Mouse (Mus musculus) erythroid progenitor cell, adult 5-6 weeks (primary cell): ENCODE results near the gene Klhl6. TPM values are rescaled to one million over a fixed set of nuclear protein-coding genes. Genes with fewer than 3 reads are reported as not detected.

Experiments
- ATAC-seq: replicated peaks from 2 replicates; pipeline ENCODE4 v1.8.0; 2016; ENCODE audit warnings: moderate number of reproducible peaks, mild to moderate bottlenecking, moderate TSS enrichment, inconsistent platforms; ENCODE audit not compliant: poor library complexity, low FRiP score, severe bottlenecking
- total RNA-seq, 2 experiments: library from RNA; stranded (forward) in 1 of 2; stranded (reverse) in 1 of 2; fragments of 150-400 nt in 1 of 2; fragments of 186-747, 209-891 nt in 1 of 2; gene quantifications; 2 replicates each; pipeline versions ENCODE4 v1.2.3 to v1.2.4; 2015 to 2017; ENCODE audit warnings: low replicate concordance in 2 of 2

Gene Klhl6
- total RNA-seq, 2 experiments from 2014 or later, result 11.1 to 18.4 TPM

DNA sequence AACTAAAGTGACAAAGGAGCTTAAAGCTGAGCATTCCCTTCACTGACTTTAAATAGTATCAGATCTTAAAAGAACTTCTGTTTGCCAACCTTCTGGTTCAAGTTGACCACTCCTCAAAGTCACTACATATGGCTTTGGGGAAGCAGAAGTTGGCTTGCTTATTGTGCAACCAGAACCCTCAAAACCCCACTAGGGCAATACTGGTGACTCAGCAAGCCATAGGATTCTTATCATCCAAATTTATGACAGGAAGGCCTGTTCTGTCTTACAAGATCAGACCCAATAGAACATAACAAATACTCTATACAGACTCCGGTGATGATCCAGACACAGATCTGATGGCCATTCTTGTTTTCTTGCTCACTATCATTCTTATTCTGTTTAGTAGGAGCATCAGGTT lies 9.4 kb downstream of the Klhl6 start:
- no peak for ATAC-seq

DNA sequence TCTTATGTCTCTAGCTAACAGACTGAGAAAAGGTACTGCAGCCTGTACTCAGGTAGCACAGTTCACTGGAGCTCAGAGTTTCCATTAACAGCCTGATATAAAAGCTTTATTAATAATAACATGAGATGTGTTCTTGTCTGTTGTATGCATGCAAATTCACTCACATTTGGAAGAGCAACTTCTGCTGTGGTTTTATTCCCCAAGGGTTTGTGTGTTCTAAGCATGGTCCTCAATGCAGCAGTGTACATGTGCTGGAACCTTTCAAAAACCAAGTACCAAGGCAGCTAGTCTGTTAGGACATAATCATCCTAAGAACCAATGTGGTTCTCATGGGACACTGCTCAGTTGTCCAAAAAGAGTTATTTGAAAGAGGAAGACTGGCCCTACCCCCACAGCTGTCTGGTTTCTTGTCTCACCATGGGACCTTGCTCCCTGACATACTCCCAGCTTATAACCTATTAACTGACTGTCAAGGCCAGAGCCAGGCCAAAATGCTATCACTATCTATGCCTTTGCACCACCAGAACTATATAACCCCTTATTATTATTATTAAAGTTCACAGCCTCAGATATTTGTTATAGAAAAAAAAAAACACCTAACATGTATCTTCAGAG lies 10.0 kb downstream of the Klhl6 start:
- no peak for ATAC-seq

DNA sequence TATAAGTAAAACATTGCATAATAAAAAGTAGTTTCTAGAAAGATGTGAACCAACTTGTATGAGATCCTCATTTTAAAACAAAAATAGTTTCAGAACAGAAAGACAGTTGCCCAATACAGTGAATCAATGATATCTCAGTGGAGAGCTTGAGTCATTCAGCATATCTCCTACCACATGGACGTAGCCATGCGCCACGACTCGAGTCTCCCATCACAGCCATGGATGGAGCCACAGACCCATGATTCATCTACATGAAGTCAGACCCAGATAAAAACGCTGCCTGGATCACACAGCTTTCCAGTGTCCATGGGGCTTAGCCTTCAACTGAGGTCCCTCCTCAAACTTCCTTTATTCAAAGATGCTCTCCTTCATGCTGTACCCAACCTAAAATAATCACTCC lies 13.3 kb downstream of the Klhl6 start:
- ATAC-seq, result no peak

DNA sequence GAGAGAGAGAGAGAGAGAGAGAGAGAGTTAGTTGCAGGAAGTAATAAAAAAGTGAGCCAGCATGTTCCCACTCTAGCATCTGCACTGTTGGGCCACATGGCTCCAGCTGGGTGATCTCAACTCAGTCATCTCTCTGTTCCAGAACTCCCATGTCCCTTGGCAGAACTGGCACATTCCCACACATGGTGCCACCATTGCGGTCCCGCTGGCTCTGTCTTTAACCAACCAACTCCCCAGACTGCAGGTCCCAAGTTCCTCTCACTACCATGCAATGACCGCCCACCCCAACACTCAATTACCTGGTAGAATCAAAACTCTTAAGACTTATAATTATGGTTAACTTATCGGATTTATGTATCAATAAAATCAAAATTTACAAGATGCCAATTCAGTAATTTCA lies 14.2 kb downstream of the Klhl6 start:
- ATAC-seq, result no peak

DNA sequence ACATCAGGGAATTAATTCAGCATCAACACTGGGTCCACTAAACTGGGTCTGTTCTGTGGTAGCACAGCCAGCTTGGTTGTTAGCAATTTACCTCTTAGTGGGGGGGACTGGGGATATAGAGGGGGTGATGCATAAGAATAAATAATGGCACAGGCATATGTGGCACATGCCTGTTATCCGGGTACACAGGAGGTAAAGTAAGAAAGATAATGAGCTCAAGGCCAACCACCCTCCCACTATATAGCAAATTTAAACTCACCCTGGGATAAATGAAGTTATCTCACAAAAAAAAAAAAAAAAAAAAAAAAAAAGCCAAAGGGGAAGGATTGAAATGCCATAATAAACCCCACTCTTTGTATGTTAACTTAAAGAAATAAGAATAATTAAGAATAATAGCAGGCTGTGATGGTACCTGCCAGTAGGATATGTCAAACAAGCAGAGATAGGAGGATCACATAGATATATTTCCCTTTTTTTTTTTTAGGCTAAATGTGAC lies 14.9 kb downstream of the Klhl6 start:
- no peak for ATAC-seq

DNA sequence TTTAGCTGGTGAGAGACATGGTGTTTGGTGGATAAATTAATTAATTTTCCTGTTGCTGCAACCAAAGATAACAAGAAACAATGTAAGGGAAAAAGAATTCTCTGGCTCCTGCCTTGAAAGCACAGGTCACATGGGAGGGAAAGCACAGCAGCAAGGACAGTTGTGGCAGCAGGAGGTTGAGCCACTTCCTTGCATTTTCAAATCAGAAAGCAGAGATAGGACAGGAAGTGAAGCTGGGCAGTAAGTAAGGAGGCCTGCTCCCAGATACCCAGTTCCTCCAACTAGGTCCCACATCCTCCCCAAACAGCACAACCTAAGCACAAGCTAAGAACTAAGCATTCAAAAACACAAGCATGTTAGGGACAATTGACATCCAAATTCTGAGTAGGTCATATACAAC lies 15.9 kb downstream of the Klhl6 start:
- ATAC-seq, result no peak

DNA sequence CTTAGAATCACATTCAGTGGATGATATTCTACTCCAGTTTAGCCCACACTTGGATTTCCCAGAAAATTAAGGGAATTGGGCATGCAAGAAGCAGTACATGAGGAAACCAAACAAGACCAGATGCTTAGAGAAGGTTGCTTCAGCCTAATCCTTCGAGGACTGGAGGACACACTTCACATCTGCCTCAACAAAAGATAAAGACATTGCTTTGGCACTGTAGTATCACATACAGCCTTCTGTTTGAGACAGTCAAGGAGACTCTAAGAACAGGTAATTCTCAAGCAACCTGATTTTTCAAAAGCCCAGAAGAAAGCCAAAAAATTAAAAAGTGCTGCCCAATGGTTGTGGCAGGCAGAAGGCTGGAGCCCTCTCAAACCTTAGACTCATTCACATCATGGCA lies 16.4 kb downstream of the Klhl6 start:
- no peak for ATAC-seq

DNA sequence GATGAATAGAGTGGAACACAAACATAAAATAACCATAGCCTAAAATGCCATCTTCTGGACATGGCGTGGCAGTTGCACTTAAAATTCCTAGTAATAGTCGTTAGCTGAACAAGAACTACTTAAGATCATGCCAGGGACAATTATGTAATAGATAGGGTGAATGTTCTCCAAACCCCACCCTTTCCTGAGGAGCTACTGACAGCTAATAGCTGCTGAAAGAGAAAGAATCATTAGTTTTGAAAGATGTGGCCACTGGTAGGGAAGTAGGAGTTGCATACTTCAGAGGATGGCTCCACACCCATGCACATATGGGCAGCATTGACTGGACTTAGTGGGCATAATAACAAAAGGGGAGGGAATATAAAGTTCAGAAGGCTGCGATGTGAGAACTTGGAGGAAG lies 19.9 kb downstream of the Klhl6 start:
- ATAC-seq, result no peak

DNA sequence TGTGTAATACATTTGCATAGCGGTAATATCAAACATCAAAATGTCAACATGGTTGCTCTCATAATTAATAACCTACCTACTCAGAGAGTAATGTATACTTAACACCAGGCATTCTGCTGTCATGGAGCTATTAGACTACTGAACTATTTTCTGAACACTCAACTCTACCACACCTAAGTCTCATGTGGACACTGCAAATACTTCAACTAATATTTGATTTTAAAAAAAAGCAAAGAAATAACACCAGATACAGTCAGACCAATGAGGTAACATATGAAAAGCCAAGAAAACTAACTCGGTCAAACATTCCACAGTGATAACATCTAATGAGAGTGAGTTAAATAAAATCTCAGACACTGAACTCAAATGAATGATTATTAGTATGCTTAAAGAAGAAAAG lies 21.8 kb downstream of the Klhl6 start:
- ATAC-seq, result no peak

DNA sequence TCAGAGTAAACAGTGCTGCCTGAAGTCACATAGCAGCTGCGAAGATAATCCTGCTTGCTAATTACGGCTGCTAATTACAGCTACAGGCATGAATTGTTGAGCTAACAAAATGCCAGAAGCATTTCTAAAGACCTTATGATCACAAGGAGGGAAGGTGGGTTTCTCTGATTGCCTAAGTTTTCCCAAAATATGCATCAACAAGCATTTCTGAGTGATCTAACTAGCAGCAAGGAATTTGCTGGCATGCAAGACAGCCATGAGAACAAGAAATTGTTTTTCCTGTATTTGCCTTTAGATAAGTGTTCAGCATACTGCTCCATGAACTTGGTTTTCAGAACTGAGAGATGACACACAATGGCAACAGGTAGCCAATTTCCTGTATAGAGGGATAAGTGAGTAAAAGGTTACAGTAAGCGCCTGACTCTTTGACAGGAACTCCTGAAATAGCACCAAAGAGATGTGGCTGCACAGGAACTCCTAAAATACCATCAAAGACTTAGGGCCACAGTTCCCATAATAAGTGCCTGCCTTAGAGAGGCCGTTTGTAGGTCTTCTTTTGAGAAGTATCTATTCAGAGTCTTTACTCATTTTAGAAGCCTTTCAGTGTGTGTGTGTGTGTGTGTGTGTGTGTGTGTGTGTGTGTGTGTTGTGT lies 22.3 kb downstream of the Klhl6 start:
- no peak for ATAC-seq

DNA sequence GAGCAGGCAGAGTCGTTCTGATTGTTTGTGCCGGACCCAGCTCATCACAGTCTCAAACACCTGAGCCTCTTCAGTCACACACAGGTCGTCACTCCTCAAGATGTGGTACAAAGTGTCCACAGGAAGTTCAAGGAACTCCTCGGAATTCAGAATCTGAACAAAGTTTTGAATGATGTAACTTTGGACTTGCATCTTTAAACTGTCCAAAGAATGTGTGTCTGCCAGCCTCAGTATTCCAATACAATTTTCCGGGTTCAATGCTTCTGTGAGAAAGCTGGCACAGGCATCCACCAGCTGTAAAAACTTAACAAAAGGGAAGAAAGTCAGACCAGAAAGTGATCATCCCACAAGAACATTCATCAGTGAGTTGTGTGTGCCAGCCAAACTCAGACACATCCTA lies 25.8 kb downstream of the Klhl6 start:
- no peak for ATAC-seq

DNA sequence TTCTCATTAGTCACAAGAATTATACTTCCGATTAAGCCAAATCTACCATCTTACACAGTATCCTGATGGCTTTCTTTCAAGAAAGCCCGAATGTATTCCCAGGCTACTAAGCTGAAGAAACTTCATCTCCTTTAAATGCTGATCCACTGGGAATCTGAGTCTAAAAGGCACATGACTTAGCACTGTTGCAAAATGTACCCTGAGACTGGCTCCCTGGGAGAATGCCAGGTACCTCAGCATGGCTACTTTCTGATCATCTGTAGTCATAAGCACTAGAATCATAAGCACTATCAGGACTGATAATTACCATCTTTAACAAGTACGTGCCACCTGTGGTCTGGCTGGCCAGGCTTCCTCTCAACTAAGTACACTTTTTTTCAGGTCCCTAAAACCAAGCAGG lies 35.5 kb downstream of the Klhl6 start:
- no peak for ATAC-seq

DNA sequence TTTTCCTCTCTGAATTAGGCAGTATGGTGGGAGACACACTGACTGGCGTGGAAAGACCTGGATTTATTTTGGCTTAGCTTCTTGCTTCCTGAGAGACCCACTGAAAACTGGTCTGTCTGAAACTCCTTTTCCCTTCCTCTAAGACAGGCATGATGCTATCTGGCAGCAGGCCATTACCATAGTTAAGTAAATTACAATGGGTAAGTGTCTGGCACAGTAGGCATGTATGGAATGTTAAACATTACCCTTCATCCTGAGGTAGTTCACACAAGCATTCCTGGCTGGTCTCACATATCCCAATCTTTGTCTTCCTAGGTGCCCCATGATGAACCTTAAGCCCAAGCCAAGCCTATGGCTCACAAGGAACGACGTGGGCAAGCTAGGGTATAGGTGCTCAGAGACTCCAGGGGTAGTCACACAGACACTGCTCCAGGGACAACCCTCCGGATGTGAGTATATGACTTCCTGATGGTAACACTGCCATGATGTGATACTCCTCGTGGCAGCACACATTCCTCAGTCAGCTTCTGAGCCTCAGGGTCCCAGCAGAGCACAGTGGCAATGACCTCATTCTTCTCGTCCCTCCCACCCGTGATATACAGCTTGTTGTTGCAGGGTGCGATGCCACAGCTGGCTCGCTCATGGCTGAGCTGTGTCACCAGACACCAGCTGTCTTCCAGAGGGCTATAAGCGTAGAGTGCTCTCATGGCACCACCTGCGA lies 36.1 kb downstream of the Klhl6 start:
- no peak for ATAC-seq

DNA sequence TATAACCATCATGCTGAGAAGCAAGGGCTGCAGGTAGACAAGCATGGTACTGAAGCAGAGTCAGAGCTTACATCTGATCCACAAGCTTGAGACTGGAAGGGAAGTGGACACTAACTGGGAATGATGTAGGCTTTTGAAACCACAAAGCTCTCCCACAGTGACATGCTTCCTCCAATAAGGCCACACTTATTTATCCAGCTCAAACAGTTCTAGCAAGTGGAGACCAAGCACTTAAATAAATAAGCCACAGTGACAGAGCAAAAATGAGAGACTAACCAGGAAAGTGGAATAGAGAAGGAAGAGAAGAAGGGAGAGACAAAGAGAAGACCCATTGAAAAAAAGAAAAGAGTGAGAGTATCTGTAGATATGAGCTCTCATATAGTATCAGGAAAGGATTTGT lies 62.0 kb downstream of the Klhl6 start:
- no peak for ATAC-seq

DNA sequence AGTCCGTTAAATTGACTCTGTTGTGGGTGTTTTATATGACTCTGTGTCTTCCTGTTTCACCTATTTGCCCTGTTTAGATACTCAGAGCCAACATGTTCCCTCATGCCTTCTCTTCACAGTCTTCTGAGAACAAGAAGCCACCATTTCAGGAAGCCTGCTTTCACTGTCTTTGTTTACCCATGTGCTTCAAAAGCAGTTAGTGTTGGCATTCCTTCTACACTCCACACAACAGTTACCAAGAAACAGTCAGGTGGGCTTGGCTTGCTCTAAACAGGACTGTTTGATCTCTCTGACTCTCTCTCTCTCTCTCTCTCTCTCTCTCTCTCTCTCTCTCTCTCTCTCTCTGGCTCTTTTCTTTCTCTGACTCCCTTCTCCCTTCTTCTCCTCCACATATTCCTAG lies 64.6 kb downstream of the Klhl6 start:
- ATAC-seq, result no peak

DNA sequence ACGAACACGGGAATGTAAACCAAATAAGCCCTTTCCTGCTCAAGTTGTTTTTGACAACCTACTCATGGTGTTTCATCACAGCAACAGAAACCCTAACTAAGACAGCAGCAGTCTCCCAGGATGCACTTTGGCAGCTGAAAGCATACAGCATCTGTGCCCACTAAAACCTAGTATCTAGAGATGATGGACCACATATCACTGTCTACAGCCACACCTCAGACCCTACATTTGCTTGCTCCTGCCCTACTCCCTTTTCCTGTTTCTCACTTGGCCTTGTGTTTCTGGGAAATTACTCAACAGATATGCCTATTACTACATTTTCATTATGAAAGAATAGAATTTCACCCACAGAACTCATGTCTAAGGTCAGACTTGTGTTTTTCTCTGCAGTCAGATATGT lies 70.3 kb downstream of the Klhl6 start:
- ATAC-seq, result no peak

DNA sequence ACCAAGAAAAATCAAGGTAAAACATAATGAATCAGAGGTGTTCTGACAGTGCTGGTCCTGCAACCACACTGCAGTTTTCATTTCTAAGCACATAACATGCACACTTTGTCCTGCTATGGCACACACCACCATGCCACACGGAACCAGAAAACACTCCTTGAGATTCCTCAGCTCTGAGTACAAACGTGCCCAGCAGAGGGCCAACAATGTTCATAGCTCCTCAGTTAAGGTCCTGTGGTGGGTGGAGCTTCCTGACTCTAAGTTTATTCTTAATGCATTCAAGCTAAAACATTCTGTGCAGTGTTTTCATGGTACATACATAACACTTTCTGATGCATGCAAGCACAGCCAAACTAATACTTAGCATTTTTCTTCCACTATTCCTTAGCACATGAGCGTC lies 74.5 kb downstream of the Klhl6 start:
- no peak for ATAC-seq

DNA sequence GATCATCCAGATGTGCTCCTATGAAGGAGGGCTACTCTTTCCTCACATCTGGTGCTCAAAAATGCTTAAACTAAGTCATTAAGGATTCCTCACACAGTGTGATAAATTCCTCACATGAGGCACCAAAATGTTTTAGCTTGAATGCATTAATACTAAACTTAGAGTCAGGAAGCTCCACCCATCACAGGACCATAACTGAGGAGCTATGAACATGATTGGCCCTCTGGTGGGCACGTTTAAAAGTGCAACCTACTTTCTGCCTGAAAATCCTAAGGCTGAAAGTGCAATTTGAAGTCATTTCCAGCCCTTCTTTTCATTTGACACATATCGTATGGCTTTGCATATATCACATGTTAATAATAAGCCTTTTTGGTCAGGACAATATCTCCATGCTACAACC lies 75.7 kb downstream of the Klhl6 start:
- no peak for ATAC-seq

DNA sequence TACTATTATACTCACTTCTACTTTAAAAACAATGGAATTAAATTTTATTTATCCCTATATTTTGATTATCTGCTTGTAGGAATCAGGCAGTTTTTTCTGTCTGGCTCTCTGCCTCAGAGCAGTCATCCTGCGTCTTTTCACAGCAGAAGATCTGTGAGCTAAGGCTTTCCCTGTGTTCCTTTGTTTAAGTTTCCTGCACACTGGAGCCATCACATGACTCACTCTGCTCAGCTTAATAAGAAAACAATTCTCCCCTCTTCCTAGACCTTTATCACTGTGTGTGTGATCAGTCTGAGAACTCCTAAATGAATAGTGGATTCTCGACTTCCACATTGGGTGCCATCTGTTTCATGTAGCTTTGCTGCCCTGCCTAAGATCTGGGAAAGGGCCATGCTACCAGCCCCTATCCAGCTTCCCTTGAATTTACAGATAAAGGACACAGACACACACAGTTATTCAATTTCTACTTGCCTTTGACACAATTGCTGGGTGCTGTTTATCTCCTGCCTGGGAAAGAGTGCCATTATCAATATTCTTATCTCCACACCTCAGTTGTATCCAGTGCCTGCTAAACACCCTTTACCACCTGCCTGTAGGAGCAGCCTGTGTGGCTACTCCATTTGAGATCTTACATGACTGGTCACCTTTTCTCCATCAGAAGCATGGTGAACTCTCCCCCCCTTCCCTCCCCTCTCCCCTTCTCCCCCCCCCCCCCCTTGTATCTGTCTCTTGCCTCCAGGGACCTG lies 77.9 kb downstream of the Klhl6 start:
- no peak for ATAC-seq

DNA sequence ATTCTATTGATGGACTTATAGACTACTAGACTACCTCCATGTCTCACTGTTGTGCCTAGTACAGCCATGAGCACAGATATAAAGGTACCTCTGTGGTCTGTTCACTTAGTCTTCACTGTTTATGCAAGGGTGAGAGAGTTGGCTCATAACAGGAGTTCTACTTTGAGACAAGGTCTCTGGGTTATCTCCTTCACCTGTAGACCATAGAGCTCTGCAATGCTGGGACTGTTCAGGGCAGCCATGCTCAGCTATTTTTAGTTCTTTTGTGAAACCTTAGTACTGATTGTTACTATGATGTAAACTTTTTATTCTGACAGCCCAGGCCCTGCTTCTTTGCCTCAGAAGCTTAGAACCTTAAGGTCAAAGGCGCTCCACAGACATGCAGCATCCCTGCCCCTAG lies 79.0 kb downstream of the Klhl6 start:
- no peak for ATAC-seq
